Mouse (Mus musculus) liver, adult 2 months (tissue): ENCODE measurements at regions not wholly inside any gene's neighbourhood (a gene's known extent, or its start where the extent isn't known, plus 50 kb on each side); places are given as distances from the start of the nearest gene placed in this dataset.

Experiments used
- CTCF ChIP-seq: fragments of 200-500 bp; IDR thresholded peaks from 2 replicates; pipeline ENCODE4 v1.5.1; 2011; ENCODE audit warnings: low read depth, low read length, control low read depth
- POLR2A ChIP-seq: fragments of 200-500 bp; IDR thresholded peaks from 2 replicates; pipeline ENCODE4 v1.6.1; 2011; ENCODE audit warnings: low read length, control low read depth; ENCODE audit not compliant: insufficient read depth; ENCODE audit errors: extremely low read depth

GRCm38 (mm10) chr3:137790340-137790739 is 73.9 kb upstream of the H2afz start:
- TF ChIP-seq CTCF (no peak), POLR2A (no peak)
